Mouse (Mus musculus) limb, embryonic 10.5 days (tissue): ENCODE measurements around the gene Sptbn4. TPM values are rescaled to one million over a fixed set of nuclear protein-coding genes. Genes with fewer than 3 reads are reported as not detected.
A peak's percentile ranks its signal among the peaks of the same experiment; 100 is the strongest.
"Not testable (repeated sequence)": the region's sequence is repeated elsewhere in the genome, so short reads cannot be mapped to it uniquely, and the experiment has no call there.

Source experiments
- DNase-seq: peaks from one replicate; pipeline ENCODE4 v3.0.0-alpha.2; 2017; ENCODE audit warnings: low spot score
- H3K27ac ChIP-seq: fragments of 300-500 bp; sonication (generic); 2 replicates; pipeline ENCODE4 v1.5.1; 2016; ENCODE audit warnings: mild to moderate bottlenecking
- H3K27me3 ChIP-seq: fragments of 300-500 bp; sonication (generic); 2 replicates; pipeline ENCODE4 v1.6.1; 2016; ENCODE audit warnings: low read depth, mild to moderate bottlenecking; ENCODE audit not compliant: poor library complexity, severe bottlenecking
- H3K36me3 ChIP-seq: fragments of 300-500 bp; sonication (generic); 2 replicates; pipeline ENCODE4 v1.6.1; 2016; ENCODE audit warnings: mild to moderate bottlenecking, moderate library complexity
- H3K4me1 ChIP-seq: fragments of 300-500 bp; sonication (generic); 2 replicates; pipeline ENCODE4 v1.6.1; 2016
- H3K4me3 ChIP-seq: fragments of 300-500 bp; sonication (generic); 2 replicates; pipeline ENCODE4 v1.5.1; 2016; ENCODE audit warnings: mild to moderate bottlenecking, moderate library complexity
- H3K9me3 ChIP-seq: fragments of 300-500 bp; sonication (generic); replicated peaks from 2 replicates; pipeline ENCODE4 v1.6.1; 2016; ENCODE audit warnings: mild to moderate bottlenecking
- WGBS: fragments of 180-500 bp; shearing (Covaris S2); methylation state at CpG from one replicate; pipeline ENCODE4 v1.1.7; 2016; 5-methylcytosine and 5-hydroxymethylcytosine counted together
- polyA plus RNA-seq: library from polyadenylated mRNA; unstranded; fragments of >200 nt; fragmentation: Nextera tagmentation; extraction: Ambion mirVana; gene quantifications from 2 replicates; pipeline ENCODE4 v1.2.1, GENCODE M21; 2016

Sptbn4 gene
- polyA plus RNA-seq = 0.15 and 0.19 TPM in 2 replicates

DNA sequence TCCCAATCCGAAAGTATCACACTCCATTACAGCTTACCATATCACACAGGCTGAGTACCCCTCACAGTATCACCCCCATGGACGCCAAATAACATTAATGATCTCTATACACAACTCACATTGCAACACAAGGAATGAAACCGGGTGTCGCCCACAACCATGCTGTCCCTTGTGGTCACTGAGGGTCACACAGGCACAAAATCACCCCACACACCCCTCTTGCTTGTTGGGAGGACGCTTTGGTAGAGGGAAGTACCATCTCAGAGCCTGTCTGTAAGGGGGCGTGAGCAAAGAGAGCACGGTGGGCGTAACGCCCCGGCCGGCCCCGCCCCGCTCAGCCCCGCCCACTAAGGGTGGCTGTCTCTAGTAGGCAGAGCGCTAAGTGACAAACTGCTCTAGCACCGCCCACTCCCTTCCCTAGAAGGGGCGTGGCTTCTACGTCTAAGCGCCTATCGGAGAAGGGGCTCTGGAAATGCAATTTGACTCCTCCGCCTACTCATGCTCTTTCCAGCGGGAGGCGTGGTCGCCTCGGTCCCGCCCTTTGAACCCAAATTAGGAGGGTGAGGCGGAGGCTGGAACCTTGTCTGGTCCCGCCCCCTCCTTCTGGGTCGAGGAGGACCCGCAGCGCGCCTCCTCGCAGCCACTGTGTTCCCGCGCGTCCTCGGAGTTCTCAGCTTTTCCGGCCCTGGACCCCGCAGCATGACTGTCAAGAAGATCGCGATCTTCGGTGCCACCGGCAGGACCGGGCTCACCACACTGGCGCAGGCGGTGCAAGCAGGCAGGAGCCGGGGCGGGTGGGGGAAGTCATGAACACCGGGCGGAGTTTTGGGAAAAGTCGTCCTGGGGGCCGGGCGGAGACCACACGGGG lies at the start of gene Sptbn4, which contains the start of gene Blvrb:
TSS of gene Sptbn4 (minus strand) at position 268 of the 868 bp plus-strand sequence.
TSS of gene Blvrb (plus strand) at position 560 of the 868 bp plus-strand sequence.
- peaks cover 20% of the 10 kb centered on the region for H3K4me1 ChIP-seq
- no peaks in the 10 kb centered on the region for H3K9me3 ChIP-seq
- WGBS = 1% methylated on average over 54 of the region's 54 CpGs
- peaks cover 49% of the 10 kb centered on the region for H3K27me3 ChIP-seq
- peak within 1 kb of the TSS; percentile 62 for H3K4me3 ChIP-seq
- H3K27ac ChIP-seq = peak within 1 kb of the TSS; percentile 61
- DNase-seq = peak; percentile 93
- H3K36me3 ChIP-seq = no peaks in the 10 kb centered on the region

DNA sequence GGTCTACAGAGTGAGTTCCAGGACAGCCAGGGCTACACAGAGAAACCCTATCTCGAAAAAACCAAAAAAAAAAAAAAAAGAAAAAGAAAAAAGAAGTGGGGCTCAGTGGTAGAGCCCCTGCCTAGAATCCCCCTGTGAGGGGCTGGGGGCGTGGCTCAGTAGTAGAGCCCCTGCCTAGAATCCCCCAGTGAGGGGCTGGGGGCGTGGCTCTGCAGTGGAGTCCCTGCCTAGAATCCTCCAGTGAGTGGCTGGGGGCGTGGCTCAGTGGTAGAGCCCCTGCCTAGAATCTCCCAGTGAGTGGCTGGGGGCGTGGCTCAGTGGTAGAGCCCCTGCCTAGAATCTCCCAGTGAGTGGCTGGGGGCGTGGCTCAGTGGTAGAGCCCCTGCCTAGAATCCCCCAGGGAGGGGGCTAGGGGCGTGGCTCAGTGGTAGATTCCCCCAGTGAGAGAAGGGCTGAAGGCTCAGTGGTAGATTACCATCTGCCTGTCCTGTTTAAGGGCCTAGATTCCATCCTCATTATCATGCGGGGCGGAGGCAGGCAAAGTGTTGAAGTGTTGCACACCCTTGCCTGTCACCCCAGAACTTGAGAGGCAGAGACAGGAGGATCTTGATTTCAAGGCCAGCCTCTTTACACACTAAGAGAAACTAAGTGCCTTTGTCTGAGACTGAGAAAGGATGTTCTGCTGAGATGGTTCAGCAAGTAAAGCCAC lies 47.3 kb upstream of the Sptbn4 start:
- H3K4me1 ChIP-seq = peaks cover 30% of the 10 kb centered on the region
- H3K36me3 ChIP-seq, H3K9me3 ChIP-seq, H3K4me3 ChIP-seq, DNase-seq, H3K27me3 ChIP-seq, H3K27ac ChIP-seq: not testable (repeated sequence)
- 88% methylated on average over 9 of the region's 9 CpGs for WGBS

DNA sequence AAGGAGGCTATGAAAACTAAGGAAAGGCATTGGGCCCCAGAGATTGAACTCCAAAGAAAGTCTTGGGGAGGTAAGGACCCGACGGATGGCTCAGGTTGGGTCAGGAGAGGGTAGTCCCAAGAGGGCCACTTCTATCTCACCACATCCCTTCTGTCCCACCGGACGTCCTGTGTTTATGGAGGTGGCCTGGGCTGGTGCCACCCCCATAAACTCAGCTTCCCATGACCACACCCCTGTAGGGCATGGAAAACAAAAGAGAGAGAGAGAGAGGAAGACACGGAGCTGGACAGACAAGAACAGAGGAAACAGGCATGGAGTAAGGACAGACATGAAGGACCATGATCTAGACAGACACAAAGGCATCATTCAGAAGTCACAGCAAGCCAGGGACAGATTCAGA lies 46.0 kb upstream of the Sptbn4 start:
- Histone ChIP-seq H3K36me3 (peaks cover 9% of the 10 kb centered on the region), H3K27ac (no peak overlapping the region), H3K4me3 (no peak overlapping the region), H3K9me3 (no peaks in the 10 kb centered on the region), H3K27me3 (no peaks in the 10 kb centered on the region), H3K4me1 (peaks cover 37% of the 10 kb centered on the region)
- WGBS = 90% methylated on average over 5 of the region's 5 CpGs
- DNase-seq = no peak

DNA sequence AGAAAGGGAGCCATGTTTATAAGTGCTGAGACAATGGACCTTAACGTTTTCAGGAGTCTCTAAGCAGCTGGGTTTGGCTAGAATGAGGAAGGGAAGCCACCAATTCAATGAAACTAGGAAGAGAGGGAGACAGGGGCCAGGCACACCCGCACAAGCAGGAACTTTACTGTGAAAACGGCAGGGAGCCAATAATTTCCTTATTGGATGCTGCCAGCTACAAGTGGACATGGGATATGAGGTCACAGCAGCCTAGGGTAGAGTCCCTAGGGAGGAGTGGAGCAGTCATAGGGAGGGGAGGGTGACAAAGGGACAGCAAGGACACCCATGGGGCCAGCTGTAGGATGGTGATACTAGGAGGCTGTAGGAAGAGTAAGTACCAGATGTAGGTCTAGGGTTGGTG lies 45.5 kb upstream of the Sptbn4 start:
- Histone ChIP-seq H3K27me3 (no peaks in the 10 kb centered on the region), H3K4me1 (peaks cover 41% of the 10 kb centered on the region)
- WGBS = 80% methylated on average over 3 of the region's 3 CpGs

DNA sequence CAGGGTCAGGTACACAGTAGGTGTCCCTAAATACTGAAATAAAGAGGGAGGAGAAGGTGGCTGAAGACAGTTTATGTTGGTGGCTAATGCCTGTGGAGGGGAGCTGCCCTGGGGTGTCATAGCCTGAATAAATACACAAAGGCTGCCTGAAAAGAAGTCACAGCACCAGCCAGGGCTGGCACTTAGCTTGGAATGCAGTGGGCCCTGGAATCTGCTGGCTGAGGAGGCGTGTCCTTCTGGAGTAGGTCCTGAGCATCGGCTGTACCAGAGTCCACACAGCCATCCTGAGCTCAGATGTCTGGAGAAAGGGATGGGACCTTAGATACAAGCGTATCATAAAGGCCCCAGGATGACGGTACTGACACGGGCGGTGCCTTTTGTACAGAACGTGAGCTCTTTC lies 44.4 kb upstream of the Sptbn4 start:
- no peak overlapping the region for H3K4me3 ChIP-seq
- 80% methylated on average over 7 of the region's 7 CpGs for WGBS
- H3K9me3 ChIP-seq = no peaks in the 10 kb centered on the region
- no peaks in the 10 kb centered on the region for H3K27me3 ChIP-seq
- DNase-seq = no peak
- no peak overlapping the region; the same call in 1 of the 2 replicates for H3K27ac ChIP-seq
- H3K36me3 ChIP-seq = peaks cover 9% of the 10 kb centered on the region
- H3K4me1 ChIP-seq = peaks cover 44% of the 10 kb centered on the region

More for the DNA sequence above, 45.5 kb upstream of the Sptbn4 start:
- H3K9me3 ChIP-seq = no peaks in the 10 kb centered on the region
- H3K36me3 ChIP-seq = peaks cover 9% of the 10 kb centered on the region
- H3K4me3 ChIP-seq = no peak overlapping the region
- DNase-seq = no peak
- H3K27ac ChIP-seq = no peak overlapping the region

DNA sequence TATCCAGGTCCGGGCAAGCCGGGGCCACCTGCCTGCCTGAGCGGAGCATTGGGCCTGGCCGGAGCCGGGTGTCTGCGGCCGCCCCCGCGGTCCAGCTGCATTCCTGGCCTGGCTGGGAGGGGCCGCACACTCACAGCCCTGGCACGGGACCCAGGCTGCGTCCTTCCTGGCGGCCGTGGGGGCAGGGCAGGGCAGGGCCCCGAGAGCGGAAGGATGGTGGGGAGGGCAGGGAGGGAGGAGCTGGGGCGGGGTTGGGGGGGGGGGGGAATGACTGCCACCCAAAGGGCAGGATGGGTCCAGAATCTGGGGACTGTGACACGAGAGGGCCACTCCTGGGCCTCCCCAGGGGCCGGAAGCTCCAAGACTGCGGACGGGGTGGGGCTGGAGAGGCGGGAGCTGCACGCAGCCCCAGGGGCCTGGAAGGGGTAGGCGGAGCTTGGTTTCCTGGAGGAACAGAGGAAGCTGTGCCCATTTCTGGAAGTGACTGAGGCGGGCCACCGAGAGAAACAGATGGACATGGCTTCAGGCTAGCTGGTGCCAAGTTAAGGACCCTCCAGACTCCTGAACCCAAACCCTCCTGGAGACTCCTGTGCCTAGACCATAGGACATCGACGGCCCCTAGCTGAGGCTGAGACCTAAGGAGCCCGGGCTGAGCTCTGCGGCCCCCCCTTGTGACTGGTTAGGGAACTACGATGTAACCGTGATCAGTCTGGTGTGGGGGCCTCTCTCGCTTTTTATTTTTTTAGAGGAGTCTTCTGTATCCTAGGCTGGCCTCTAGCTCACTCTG lies 43.2 kb upstream of the Sptbn4 start:
- peak; percentile 81 for DNase-seq
- Histone ChIP-seq H3K9me3 (no peaks in the 10 kb centered on the region), H3K27ac (peak overlapping the region; percentile 94), H3K4me3 (peak overlapping the region; percentile 55), H3K36me3 (peaks cover 9% of the 10 kb centered on the region), H3K27me3 (no peaks in the 10 kb centered on the region), H3K4me1 (peaks cover 46% of the 10 kb centered on the region)
- 1% methylated on average over 33 of the region's 33 CpGs for WGBS

DNA sequence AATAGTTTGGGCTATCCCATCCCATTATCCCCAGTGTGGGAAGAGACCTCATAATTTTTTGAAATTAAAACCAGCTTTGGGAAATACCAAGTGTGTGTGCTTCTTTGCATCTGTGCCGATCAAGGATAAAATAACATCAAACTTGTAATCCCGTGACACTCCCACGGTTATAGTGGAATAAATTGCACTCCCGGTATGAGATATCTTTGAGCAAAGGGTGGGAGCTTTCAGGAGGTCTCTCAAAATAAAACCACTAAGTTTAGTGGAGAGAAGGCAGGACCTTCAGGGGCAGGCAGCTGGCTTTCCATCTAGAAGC lies 42.7 kb upstream of the Sptbn4 start:
- Histone ChIP-seq H3K4me3 (peak overlapping the region; percentile 55), H3K4me1 (peaks cover 46% of the 10 kb centered on the region), H3K36me3 (peaks cover 9% of the 10 kb centered on the region), H3K9me3 (no peaks in the 10 kb centered on the region), H3K27me3 (no peaks in the 10 kb centered on the region), H3K27ac (peak overlapping the region; percentile 94)
- 37% methylated on average over 4 of the region's 4 CpGs for WGBS
- no peak for DNase-seq

DNA sequence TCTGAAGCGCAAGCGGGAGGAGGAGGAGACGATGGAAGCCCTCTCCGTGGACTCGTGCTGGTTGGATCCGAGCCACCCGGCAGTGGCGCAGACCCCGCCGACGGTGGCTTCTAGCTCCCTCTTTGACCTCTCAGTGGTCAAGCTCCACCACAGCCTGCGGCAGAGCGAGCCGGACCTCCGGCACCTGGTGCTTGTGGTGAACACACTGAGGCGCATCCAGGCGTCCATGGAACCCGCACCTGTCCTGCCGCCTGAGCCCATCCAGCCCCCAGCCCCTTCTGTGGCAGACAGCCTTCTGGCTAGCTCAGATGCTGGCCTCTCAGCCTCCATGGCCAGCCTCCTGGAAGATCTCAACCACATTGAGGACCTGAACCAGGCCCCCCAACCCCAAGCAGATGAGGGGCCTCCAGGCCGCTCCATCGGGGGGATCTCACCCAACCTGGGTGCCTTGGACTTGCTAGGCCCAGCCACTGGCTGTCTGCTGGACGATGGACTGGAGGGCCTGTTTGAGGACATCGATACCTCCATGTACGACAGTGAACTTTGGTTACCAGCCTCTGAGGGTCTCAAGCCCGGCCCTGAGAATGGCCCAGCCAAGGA lies 41.9 kb upstream of the Sptbn4 start:
- H3K9me3 ChIP-seq = no peaks in the 10 kb centered on the region
- peaks cover 46% of the 10 kb centered on the region for H3K4me1 ChIP-seq
- peak overlapping the region; percentile 55; the same call in 1 of the 2 replicates for H3K4me3 ChIP-seq
- H3K27ac ChIP-seq = peak overlapping the region; percentile 94
- no peaks in the 10 kb centered on the region for H3K27me3 ChIP-seq
- WGBS = 92% methylated on average over 25 of the region's 25 CpGs
- peaks cover 9% of the 10 kb centered on the region for H3K36me3 ChIP-seq
- DNase-seq = no peak

DNA sequence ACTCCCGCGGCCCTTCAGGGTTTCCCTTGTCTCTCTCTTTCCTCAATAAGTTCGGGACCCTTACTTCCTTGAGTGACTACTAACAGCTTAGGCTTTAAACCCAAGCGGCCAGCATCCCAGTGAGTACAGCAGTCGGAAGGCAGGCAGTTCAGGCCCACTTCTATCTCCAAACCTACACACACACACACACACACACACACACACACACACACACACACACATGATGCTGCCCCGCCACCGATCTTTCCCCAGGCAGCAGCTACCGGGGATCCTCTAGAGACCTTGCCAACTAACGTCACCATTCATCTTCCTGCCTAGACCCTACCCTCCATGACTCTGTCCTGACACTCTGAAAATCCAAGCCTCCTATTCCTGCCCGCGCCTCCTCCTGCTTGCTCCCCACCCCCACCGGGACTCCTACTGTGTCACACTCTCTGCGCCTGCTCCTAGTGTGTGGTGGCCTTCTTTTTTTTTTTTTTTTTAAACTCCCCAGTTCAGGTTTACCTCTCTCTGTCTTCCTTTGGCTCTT lies 40.3 kb upstream of the Sptbn4 start:
- H3K4me1 ChIP-seq = peaks cover 46% of the 10 kb centered on the region

DNA sequence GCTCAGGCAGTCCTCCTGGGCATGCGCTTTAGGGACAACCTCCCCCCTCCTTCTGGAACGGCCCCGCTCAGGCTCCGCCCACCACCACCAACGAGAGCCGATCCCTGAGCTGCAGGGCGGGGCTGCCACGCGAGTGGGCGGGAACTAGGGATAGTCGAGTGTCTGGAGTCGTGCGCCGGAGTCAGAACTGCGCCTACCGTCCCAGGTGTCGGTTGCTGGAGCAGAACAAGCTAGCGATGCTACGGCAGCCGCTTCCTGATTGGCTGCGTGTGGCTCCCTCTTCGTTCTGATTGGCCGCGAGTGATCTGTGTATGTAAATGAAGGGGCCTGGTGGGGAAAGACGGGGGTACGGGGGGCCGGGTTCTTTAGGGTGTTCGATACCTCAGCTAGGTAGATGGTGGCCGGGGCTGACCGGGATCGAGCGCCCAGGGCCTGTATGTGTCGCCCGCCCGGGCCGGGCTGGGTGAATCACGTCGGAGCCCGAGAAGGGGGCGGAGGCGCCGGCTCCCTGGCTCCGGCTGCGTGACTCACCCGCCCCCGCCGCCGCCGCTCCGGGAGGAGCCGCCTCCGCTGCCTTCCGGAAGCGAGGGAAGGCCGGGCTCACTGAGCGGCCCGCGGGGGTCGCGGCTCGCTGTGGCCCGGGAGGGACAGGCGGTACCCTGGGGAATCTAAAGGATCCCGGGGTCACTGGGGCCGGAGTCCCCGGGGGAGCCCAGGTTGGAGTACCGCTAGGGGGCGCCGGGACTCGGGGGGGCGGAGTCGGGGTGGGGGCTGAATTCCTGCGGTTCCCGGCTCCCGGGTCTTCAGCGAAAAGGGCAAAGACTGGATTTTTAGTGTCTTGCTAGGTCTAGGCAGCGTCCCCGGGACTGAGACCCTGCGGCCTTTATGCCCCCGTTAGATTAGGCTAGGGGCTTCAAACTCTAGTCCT lies 39.5 kb upstream of the Sptbn4 start, which contains the start of gene Sertad1:
TSS of gene Sertad1 (plus strand) at position 141 of the 928 bp plus-strand sequence.
- Histone ChIP-seq H3K9me3 (no peaks in the 10 kb centered on the region), H3K27ac (peak within 1 kb of the TSS; percentile 98), H3K27me3 (no peaks in the 10 kb centered on the region), H3K4me1 (peaks cover 49% of the 10 kb centered on the region), H3K4me3 (peak within 1 kb of the TSS; percentile 82), H3K36me3 (peaks cover 9% of the 10 kb centered on the region)
- peak; percentile 99 for DNase-seq
- under 1% methylated on average over 80 of the region's 80 CpGs for WGBS

More for the DNA sequence above, 40.3 kb upstream of the Sptbn4 start:
- H3K9me3 ChIP-seq = no peaks in the 10 kb centered on the region
- peaks cover 9% of the 10 kb centered on the region for H3K36me3 ChIP-seq
- peak overlapping the region; percentile 82 for H3K4me3 ChIP-seq
- WGBS = 1% methylated on average over 13 of the region's 13 CpGs
- H3K27ac ChIP-seq = peak overlapping the region; percentile 98
- DNase-seq = no peak
- no peaks in the 10 kb centered on the region for H3K27me3 ChIP-seq

DNA sequence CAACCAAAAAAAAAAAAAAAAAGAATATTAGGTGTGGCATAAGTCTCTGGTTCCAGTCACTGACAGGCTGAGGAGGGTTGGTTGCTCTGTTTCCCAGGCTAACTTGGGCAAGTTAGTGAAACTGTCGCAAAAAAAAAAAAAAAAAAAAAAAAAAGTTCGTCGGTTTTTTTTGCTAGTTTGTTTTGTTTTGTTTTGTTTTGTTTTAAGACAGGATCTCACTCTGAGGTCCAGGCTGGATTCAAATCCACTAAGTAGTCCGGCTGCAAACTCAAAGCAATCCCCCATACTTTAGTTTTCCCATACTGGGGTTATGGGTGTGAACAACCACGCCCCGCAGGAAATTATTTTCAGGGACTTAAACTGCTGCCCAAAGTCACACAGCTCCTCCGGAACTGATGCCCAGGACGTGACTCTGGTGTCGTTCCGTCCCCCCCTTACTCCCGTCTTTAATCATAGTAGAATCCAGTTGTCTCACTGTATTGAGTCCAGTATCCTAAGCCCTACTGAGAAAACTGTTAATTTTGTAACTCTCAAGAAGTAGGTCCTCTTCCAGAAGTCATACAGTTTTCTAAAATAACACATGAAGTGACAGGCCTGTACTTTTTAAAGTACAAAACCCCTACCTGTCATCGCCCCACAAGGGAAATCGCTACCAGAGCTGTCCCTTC lies 38.8 kb upstream of the Sptbn4 start:
- 5% methylated on average over 13 of the region's 13 CpGs for WGBS
- Histone ChIP-seq H3K9me3 (no peaks in the 10 kb centered on the region), H3K4me1 (peaks cover 52% of the 10 kb centered on the region), H3K4me3 (peak overlapping the region; percentile 82), H3K36me3 (peaks cover 9% of the 10 kb centered on the region), H3K27ac (peak overlapping the region; percentile 98), H3K27me3 (no peaks in the 10 kb centered on the region)
- no peak for DNase-seq
